Mouse (Mus musculus) olfactory bulb, adult 2 months (tissue): ENCODE measurements around the gene Pdxk.

Experiments used
- CTCF ChIP-seq: fragments of 200-500 bp; IDR thresholded peaks from 2 replicates; pipeline ENCODE4 v1.5.1; 2012; ENCODE audit warnings: low read depth, mild to moderate bottlenecking, low read length, moderate library complexity; ENCODE audit not compliant: insufficient read depth
- POLR2A ChIP-seq: fragments of 200-500 bp; IDR thresholded peaks from 2 replicates; pipeline ENCODE4 v1.6.1; 2012; ENCODE audit warnings: mild to moderate bottlenecking, low read depth, low read length, moderate library complexity; ENCODE audit not compliant: insufficient read depth

DNA sequence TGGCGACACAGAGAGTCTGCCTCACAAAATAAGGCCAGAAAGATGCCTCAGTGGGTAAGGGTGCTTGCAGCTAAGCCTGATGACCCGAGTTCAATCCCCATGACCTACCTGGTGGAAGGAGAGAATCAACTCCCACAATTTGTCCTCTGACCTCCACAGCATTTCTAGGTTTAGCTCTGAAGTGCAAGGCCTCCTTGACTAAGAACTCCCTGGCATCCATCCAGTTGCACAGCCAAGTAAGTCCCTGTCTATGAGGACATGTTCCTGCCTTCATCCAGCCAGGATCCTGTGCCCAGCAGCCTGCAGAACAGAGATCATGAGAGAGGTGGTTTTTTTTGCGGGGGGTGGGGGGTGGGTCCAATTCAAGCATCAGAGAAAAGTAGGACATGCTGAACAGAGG, 7.3 kb upstream of the Pdxk start:
- no peak for TF ChIP-seq POLR2A
- TF ChIP-seq CTCF: no peak
